Mouse (Mus musculus) heart, embryonic 16.5 days (tissue): ENCODE measurements at regions not wholly inside any gene's neighbourhood (a gene's known extent, or its start where the extent isn't known, plus 50 kb on each side); places are given as distances from the start of the nearest gene placed in this dataset.
"Not testable (repeated sequence)": the region's sequence is repeated elsewhere in the genome, so short reads cannot be mapped to it uniquely, and the experiment has no call there.

Experiments used
- ATAC-seq: fragments of 200-750 bp; cut with Nextera tagmentation; replicated peaks from 2 replicates; pipeline ENCODE4 v1.8.0; 2017; ENCODE audit warnings: moderate number of reproducible peaks; ENCODE audit not compliant: insufficient read depth, low FRiP score; ENCODE audit errors: extremely low read depth
- H3K27ac ChIP-seq: fragments of 300-500 bp; sonication (generic); 2 replicates; pipeline ENCODE4 v1.5.1; 2014; ENCODE audit warnings: mild to moderate bottlenecking, low read length, control low read depth, moderate library complexity
- H3K27me3 ChIP-seq: fragments of 300-500 bp; sonication (generic); 2 replicates; pipeline ENCODE4 v1.6.1; 2014; ENCODE audit warnings: low read length, mixed read lengths; ENCODE audit not compliant: control insufficient read depth, insufficient read depth
- H3K36me3 ChIP-seq: fragments of 300-500 bp; sonication (generic); 2 replicates; pipeline ENCODE4 v1.6.1; 2014; ENCODE audit not compliant: control insufficient read depth, insufficient read depth
- H3K4me1 ChIP-seq: fragments of 300-500 bp; sonication (generic); 2 replicates; pipeline ENCODE4 v1.6.1; 2014; ENCODE audit warnings: low read length, mixed read lengths; ENCODE audit not compliant: control insufficient read depth, insufficient read depth
- H3K4me2 ChIP-seq: fragments of 300-500 bp; sonication (generic); 2 replicates; pipeline ENCODE4 v1.6.1; 2014; ENCODE audit warnings: low read depth, mild to moderate bottlenecking, control low read depth, low read length
- H3K4me3 ChIP-seq: fragments of 300-500 bp; sonication (generic); 2 replicates; pipeline ENCODE4 v1.5.1; 2014; ENCODE audit warnings: mild to moderate bottlenecking, control low read depth, low read length
- H3K9ac ChIP-seq: fragments of 300-500 bp; sonication (generic); 2 replicates; pipeline ENCODE4 v1.6.1; 2014; ENCODE audit warnings: low read length, control low read depth
- H3K9me3 ChIP-seq: fragments of 300-500 bp; sonication (generic); replicated peaks from 2 replicates; pipeline ENCODE4 v1.6.1; 2016; ENCODE audit warnings: low read length; ENCODE audit not compliant: control insufficient read depth
- WGBS: fragments of 180-500 bp; shearing (Covaris S2); extraction: QIAGEN DNeasy Blood & Tissue Kit; methylation state at CpG from one replicate; pipeline ENCODE4 v1.1.7; 2014; 5-methylcytosine and 5-hydroxymethylcytosine counted together

GRCm38 (mm10) chr5:100271975-100272374 lies 112.4 kb upstream of the Tmem150c start:
- WGBS, result 67% methylated on average over 9 of the region's 9 CpGs
- not testable (repeated sequence) for H3K4me2 ChIP-seq, H3K9ac ChIP-seq, H3K27ac ChIP-seq, H3K9me3 ChIP-seq, H3K27me3 ChIP-seq, H3K36me3 ChIP-seq, ATAC-seq, H3K4me1 ChIP-seq, H3K4me3 ChIP-seq

GRCm38 (mm10) chr5:100270841-100271686 lies 111.5 kb upstream of the Tmem150c start:
- Histone ChIP-seq H3K9ac (no peak overlapping the region), H3K27ac (no peak overlapping the region), H3K4me1 (no peaks in the 10 kb centered on the region), H3K36me3 (no peaks in the 10 kb centered on the region), H3K4me2 (no peak overlapping the region), H3K27me3 (no peaks in the 10 kb centered on the region; the same call in 1 of the 2 replicates), H3K4me3 (no peak overlapping the region), H3K9me3 (peaks cover 6% of the 10 kb centered on the region)
- 62% methylated on average over 12 of the region's 12 CpGs for WGBS
- ATAC-seq, result no peak

- H3K36me3 ChIP-seq, result no peaks in the 10 kb centered on the region
- WGBS, result 77% methylated on average over 8 of the region's 8 CpGs
- H3K4me2 ChIP-seq, result no peak overlapping the region
- no peak overlapping the region for H3K27ac ChIP-seq
- no peak overlapping the region for H3K4me3 ChIP-seq
- no peaks in the 10 kb centered on the region for H3K27me3 ChIP-seq
- no peak for ATAC-seq
- no peak overlapping the region for H3K9ac ChIP-seq
- peaks cover 6% of the 10 kb centered on the region for H3K9me3 ChIP-seq
- H3K4me1 ChIP-seq, result no peaks in the 10 kb centered on the region
These were observed 108.7 kb upstream of the Tmem150c start for GRCm38 (mm10) chr5:100268111-100268878.

- H3K27me3 ChIP-seq, result no peaks in the 10 kb centered on the region
- H3K9ac ChIP-seq, result no peak overlapping the region
- no peaks in the 10 kb centered on the region for H3K36me3 ChIP-seq
- 57% methylated on average over 17 of the region's 17 CpGs for WGBS
- H3K9me3 ChIP-seq, result no peaks in the 10 kb centered on the region
- no peak overlapping the region for H3K4me2 ChIP-seq
- H3K4me1 ChIP-seq, result no peaks in the 10 kb centered on the region
- peak; percentile 55; the same call in 1 of the 2 replicates for ATAC-seq
- H3K4me3 ChIP-seq, result no peak overlapping the region
- H3K27ac ChIP-seq, result 0 out of 2 replicates have a peak overlapping the region, but pooled peaks have one; percentile 5
These were observed 107.3 kb upstream of the Tmem150c start for GRCm38 (mm10) chr5:100266671-100267510.

- no peak; the same call in 1 of the 2 replicates for ATAC-seq
- H3K36me3 ChIP-seq, result no peaks in the 10 kb centered on the region
- H3K27ac ChIP-seq, result peak overlapping the region; percentile 96
- peak overlapping the region; percentile 35; the same call in 1 of the 2 replicates for H3K9ac ChIP-seq
- no peak overlapping the region; the same call in 1 of the 2 replicates for H3K4me3 ChIP-seq
- H3K27me3 ChIP-seq, result no peaks in the 10 kb centered on the region
- 39% methylated on average over 8 of the region's 8 CpGs for WGBS
- no peaks in the 10 kb centered on the region for H3K9me3 ChIP-seq
- H3K4me2 ChIP-seq, result peak overlapping the region; percentile 56
- peaks cover 17% of the 10 kb centered on the region for H3K4me1 ChIP-seq
These were observed 100.4 kb upstream of the Tmem150c start for GRCm38 (mm10) chr5:100259803-100260693.

- Histone ChIP-seq H3K36me3 (no peaks in the 10 kb centered on the region), H3K4me1 (peaks cover 17% of the 10 kb centered on the region), H3K9ac (peak overlapping the region; percentile 35; the same call in 1 of the 2 replicates), H3K27ac (peak overlapping the region; percentile 96), H3K4me3 (peak overlapping the region; percentile 9; the same call in 1 of the 2 replicates), H3K4me2 (peak overlapping the region; percentile 56), H3K9me3 (no peaks in the 10 kb centered on the region), H3K27me3 (no peaks in the 10 kb centered on the region)
- ATAC-seq, result peak; percentile 88
- 33% methylated on average over 12 of the region's 12 CpGs for WGBS
These were observed 99.5 kb upstream of the Tmem150c start for GRCm38 (mm10) chr5:100258952-100259710.

GRCm38 (mm10) chr5:100255276-100255675 lies 95.7 kb upstream of the Tmem150c start:
- Histone ChIP-seq H3K4me1 (peaks cover 17% of the 10 kb centered on the region), H3K9ac (no peak overlapping the region), H3K27ac (no peak overlapping the region), H3K36me3 (no peaks in the 10 kb centered on the region), H3K4me2 (no peak overlapping the region), H3K9me3 (0 out of 2 replicates have a peak, but pooled peaks cover 3% of the 10 kb centered on the region), H3K4me3 (no peak overlapping the region), H3K27me3 (no peaks in the 10 kb centered on the region)
- WGBS, result 71% methylated on average over 9 of the region's 9 CpGs
- no peak for ATAC-seq
